Mouse (Mus musculus) bone marrow, adult 2 months (tissue): Measurements from ENCODE around the gene Hoxc5. TPM values are rescaled to one million over a fixed set of nuclear protein-coding genes. Genes with fewer than 3 reads are reported as not detected.

Source experiments
- H3K27ac ChIP-seq: fragments of 200-500 bp; 2 replicates; pipeline ENCODE4 v1.5.1; 2012; ENCODE audit warnings: low read depth, mild to moderate bottlenecking, control low read depth, inconsistent platforms, low read length; ENCODE audit not compliant: control insufficient read depth, poor library complexity, insufficient read depth
- H3K4me1 ChIP-seq: fragments of 200-500 bp; 2 replicates; pipeline ENCODE4 v1.6.1; 2011; ENCODE audit warnings: low read length; ENCODE audit not compliant: control insufficient read depth, insufficient read depth
- H3K4me3 ChIP-seq: fragments of 200-500 bp; replicated peaks from 2 replicates; pipeline ENCODE3; 2011; ENCODE audit warnings: mild to moderate bottlenecking, low read depth, low read length, control low read depth; ENCODE audit not compliant: control insufficient read depth
- CTCF ChIP-seq: fragments of 200-500 bp; IDR thresholded peaks from 2 replicates; pipeline ENCODE4 v1.5.1; 2011; ENCODE audit warnings: low read length, control low read depth; ENCODE audit not compliant: control insufficient read depth, insufficient read depth
- POLR2A ChIP-seq: fragments of 200-500 bp; IDR thresholded peaks from 2 replicates; pipeline ENCODE4 v1.6.1; 2011; ENCODE audit warnings: low read depth, mild to moderate bottlenecking, control low read depth, low read length, borderline replicate concordance; ENCODE audit not compliant: control insufficient read depth
- WGBS: fragments of 180-500 bp; shearing (Covaris S2); methylation state at CpG from one replicate; pipeline ENCODE4 v1.1.7; 2018; 5-methylcytosine and 5-hydroxymethylcytosine counted together
- polyA plus RNA-seq: library from polyadenylated mRNA; stranded (reverse); fragments of >200 nt; gene quantifications from 2 replicates; pipeline ENCODE4 v1.2.4, GENCODE M21; 2011; ENCODE audit warnings: low replicate concordance; ENCODE audit not compliant: missing spikeins, insufficient read depth, insufficient read length

The Hoxc5 gene
- polyA plus RNA-seq, 1 experiment, result 0.80 TPM

DNA sequence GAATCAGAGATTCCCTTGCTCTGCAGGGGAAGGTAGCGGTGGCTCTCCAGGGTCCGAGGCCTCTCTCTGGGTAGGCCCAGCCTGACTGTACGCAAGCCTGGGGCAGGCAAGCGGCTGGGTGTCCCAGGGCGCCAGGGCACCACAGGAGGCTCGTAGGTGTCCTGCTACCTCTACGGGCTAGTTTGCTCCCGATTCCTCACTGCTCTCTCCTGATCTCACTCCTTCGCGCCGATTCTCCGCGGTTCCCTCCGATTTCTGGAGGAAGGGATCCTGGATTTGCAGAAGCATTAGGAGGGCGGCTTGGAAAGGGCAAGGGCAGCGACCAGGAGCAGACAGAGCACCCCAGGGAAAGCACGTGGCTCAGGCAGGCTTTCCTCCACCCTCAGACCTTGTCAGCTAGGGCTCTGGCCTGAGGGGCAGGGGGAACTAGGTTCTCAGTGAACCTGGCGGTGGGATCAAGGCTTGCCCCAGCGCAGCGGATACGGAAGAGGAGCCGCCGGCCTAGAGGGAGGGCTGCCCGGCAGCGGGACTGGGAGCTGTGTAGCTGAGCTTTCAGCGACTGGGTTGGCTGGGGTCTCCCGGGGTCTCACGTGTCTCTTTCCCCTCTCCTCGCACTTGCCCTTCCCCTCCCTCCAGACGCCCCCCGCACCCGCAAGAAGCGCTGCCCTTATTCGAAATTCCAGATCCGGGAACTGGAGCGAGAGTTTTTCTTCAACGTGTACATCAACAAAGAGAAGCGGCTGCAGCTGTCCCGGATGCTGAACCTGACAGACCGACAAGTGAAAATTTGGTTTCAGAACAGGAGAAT is 11.2 kb upstream of the Hoxc5 start:
- 3% methylated on average over 40 of the region's 40 CpGs for WGBS
- Histone ChIP-seq H3K4me3 (no peak overlapping the region), H3K27ac (no peak overlapping the region), H3K4me1 (no peaks in the 10 kb centered on the region)
- no peak for TF ChIP-seq POLR2A
- no peak for TF ChIP-seq CTCF

DNA sequence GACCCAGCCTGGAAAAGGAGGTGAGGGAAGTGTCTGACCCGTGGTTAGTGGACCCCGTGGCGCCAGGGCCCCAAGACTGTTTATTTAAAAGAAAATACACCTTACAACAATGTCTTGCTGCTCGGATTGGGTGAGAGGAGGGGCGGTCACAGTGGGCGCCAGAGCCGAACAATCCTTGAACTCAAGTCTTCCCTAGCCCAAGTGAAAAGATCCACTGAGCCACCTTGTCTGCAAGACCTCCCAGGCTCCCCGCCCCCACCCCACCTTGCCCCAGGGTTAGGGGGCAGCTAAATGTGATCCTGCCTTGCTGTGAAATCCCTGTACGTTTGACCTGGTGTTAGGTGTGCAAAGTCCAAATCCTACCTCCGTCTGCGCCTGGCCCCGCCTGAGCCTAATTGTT is 10.3 kb upstream of the Hoxc5 start:
- H3K4me1 ChIP-seq, result no peaks in the 10 kb centered on the region
- TF ChIP-seq CTCF, result no peak
- TF ChIP-seq POLR2A, result no peak

DNA sequence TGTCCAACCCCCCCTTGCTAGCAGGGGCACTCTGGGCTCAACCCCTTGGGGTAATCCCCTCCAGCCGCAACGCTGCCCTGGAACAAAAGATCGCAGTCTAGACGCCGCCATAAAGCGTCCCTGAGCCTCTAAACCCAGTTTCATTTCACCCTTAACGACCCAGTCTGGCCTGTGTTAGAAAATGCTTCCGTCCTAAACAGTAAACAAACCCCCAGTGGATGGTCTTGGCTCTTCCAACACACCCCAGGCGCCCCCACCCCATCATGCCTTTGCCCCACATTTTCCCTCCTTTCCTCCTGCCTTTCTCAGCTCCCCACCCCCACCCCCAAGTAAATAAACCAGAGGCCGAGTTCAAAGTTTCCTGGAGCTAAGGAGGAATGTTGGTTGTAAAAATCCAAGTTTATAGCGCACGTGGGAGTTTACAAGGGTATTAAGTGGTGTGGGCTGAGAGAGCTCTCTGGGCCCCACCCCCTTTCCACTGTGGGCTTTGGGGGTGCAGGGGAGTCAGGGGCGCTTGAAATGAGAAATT is 7.5 kb upstream of the Hoxc5 start:
- 6% methylated on average over 13 of the region's 13 CpGs for WGBS
- Histone ChIP-seq H3K4me3 (no peak overlapping the region), H3K27ac (no peak overlapping the region), H3K4me1 (no peaks in the 10 kb centered on the region)
- no peak for TF ChIP-seq POLR2A
- TF ChIP-seq CTCF, result no peak

More for the DNA sequence above, 10.3 kb upstream of the Hoxc5 start:
- no peak overlapping the region for H3K4me3 ChIP-seq
- 10% methylated on average over 12 of the region's 12 CpGs for WGBS
- no peak overlapping the region for H3K27ac ChIP-seq

DNA sequence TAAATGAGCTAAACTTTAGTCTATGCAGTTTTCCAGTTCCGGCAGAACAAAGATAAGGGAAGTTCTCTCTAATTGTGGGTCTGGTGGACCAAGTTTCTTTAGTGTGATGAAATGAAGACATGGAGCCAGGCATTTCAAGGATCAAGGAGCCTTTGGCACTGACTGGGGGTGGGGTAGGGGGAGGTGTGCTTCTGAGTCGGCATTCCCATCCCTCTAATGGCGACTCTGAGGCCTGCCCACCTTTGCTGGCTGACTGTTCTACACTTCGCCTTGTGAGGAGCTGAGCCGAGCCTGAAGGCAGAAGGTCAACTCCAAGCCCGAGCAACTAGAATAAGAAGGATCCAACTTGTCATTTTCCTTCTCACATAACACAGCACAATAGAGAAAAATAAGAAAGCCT is 5.5 kb upstream of the Hoxc5 start:
- H3K27ac ChIP-seq, result no peak overlapping the region
- no peak for TF ChIP-seq CTCF
- no peak for TF ChIP-seq POLR2A
- WGBS, result 6% methylated on average over 6 of the region's 6 CpGs

DNA sequence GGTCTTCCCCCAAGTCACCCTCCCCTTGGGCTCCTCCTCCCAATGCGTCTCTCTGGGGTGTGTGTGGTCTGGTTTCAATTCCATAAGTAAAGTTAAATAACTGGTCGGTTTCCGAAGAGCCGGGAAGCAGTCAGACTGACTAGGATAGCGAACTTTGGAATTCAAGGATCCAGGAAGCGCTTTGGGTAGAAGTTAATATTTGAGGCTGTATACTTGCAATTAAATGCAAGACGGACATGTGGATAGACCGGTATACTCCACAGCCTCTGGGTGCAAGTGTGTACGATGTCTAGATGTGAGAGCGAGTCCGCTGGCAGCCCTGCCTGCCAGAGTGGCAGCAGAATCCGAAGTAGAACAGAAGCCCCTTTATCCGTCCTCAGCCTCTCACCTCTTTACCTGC is 4.8 kb upstream of the Hoxc5 start:
- Histone ChIP-seq H3K4me1 (no peaks in the 10 kb centered on the region), H3K27ac (no peak overlapping the region), H3K4me3 (no peak overlapping the region)
- TF ChIP-seq POLR2A (no peak), CTCF (no peak)
- WGBS, result 14% methylated on average over 13 of the region's 13 CpGs

More for the DNA sequence above, 5.5 kb upstream of the Hoxc5 start:
- Histone ChIP-seq H3K4me1 (no peaks in the 10 kb centered on the region), H3K4me3 (no peak overlapping the region)

DNA sequence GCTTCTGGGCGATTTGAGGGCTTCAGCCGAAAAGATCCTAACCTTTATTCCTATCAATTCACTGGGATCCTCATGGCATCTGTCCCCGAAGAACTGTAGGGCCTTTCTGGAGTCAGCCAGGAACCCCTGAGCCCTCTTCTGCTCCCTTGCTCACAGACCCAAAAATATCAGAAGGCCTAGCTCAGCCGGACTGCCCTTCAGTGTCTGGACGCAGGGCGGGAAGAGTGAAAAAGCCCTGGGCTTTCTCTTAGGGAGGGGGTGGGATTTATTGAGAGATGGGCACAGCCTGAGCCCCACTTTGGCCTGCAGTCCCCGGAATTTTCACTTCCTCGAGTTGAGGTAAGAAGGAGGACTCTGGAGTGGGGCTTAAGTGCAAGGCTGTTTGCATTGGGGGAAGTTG is 4.0 kb upstream of the Hoxc5 start:
- H3K27ac ChIP-seq, result no peak overlapping the region
- H3K4me3 ChIP-seq, result no peak overlapping the region
- TF ChIP-seq POLR2A (no peak), CTCF (no peak)
- no peaks in the 10 kb centered on the region for H3K4me1 ChIP-seq
- 12% methylated on average over 8 of the region's 8 CpGs for WGBS

DNA sequence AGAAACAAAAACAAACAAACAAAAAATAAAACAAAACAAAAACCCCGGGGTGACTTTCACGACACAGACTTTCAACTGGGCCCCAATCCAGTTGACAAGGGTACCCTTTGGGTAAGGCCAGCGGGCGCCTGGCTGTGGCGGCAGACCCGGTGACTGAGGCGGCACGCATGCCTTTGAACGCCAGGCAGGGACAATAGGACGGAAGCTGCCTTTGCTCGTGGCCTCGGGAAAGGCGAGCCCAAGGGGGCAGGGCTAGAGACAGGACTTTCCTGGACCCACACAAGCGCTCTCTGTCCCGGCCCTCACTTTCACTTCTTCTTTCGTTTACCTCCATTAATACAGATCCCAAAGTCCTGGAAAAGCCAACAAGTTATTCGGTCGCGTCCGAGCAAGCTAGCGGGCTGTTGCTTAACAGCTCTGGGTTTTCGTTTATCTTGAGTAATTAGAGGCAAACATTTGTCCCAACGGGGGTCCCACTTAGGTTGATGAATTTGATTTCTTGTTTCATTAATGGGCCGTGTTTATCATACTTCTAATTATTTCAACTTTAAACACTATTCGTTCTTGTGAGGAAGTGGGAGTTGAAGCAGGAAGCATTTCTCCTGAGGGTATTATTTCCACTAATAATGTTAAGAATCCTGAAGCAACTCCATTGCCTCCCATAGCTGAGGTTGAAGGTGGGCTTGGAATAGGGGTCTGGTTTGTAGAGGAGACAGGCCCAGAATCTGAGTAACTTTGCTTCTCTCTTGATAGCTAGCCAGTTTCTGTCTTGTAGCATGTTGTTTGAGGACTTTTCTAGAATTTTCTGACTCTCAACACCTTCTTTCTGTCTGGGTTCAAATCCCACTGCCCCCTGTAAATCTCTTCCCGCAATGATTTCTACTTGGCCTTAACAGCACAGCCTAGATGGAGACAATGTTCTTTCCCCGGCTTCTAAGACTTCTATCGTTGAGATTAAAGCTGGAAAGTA is 3.3 kb upstream of the Hoxc5 start:
- WGBS, result 4% methylated on average over 28 of the region's 28 CpGs
- H3K27ac ChIP-seq, result no peak overlapping the region
- no peaks in the 10 kb centered on the region for H3K4me1 ChIP-seq
- TF ChIP-seq POLR2A, result no peak
- no peak for TF ChIP-seq CTCF
- no peak overlapping the region for H3K4me3 ChIP-seq

DNA sequence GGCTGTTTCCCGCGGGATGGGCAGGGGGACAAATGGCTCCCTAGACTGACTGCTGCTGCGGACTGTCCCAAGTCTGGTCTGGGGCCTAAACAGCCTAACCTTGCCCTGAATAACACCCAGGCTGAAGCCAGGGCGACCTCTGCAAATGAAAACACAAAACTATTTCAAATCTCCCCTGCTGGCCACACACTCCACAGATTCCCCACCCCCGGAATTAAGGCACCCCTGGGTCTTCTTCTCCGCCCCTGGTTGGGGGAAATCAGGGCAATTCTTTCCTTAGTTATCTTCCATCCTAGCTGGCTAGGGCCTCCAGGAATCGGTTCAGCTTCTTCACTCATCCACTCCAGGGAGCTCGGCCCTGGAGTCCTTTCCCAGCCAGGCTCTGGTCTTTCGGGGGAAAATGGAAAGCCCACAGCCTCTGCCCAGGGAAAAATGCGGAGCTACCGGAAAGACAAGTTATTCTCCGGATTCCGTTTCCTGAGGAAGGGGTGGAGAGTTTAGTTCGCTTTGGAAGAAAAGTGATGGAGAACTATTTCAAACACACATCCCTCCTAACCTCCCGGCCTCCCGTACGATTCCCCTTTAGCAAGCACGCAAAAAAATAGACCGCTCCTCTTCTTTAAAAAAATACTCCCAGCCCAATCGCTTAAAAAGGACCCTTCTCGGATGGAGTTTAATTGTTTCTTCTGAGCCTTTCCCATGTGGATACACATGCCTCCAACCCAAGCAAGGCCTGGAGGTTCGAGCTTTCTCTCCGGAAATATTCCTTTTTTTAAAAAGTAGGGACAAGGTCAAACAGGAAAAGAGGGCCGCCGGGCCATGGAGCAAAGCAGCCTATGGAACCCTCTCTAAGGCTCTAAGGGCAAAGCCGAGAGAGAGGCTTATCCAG is 2.0 kb upstream of the Hoxc5 start:
- 13% methylated on average over 26 of the region's 26 CpGs for WGBS
- Histone ChIP-seq H3K27ac (no peak overlapping the region), H3K4me3 (no peak overlapping the region), H3K4me1 (no peaks in the 10 kb centered on the region)
- TF ChIP-seq CTCF, result no peak
- TF ChIP-seq POLR2A, result no peak
